Mouse (Mus musculus) ES-E14 (cell line): ENCODE data around the gene Vmn2r93. TPM values are rescaled to one million over a fixed set of nuclear protein-coding genes. Genes with fewer than 3 reads are reported as not detected.

Experiments
- DNase-seq: peaks from one replicate; pipeline ENCODE4 v3.0.0-alpha.2; 2013; ENCODE audit warnings: low read depth, low spot score
- H3K27ac ChIP-seq: 2 replicates; pipeline ENCODE4 v1.5.1; 2012; ENCODE audit warnings: low read depth, mild to moderate bottlenecking, low read length, moderate library complexity, mixed read lengths; ENCODE audit not compliant: poor library complexity, insufficient read depth, severe bottlenecking
- H3K36me3 ChIP-seq: 2 replicates; pipeline ENCODE4 v1.6.1; 2012; ENCODE audit warnings: mild to moderate bottlenecking, low read length, moderate library complexity, mixed read lengths; ENCODE audit not compliant: control insufficient read depth, poor library complexity, insufficient read depth, severe bottlenecking
- H3K4me1 ChIP-seq, 2 experiments: fragments of 150-350 bp in 1 of 2; sonication (generic) in 1 of 2; 2 replicates each; pipeline ENCODE4 v1.6.1; 2012; ENCODE audit warnings: low read length in 2 of 2, mild to moderate bottlenecking in 1 of 2, mixed read lengths in 1 of 2; ENCODE audit not compliant: control insufficient read depth in 2 of 2, insufficient read depth in 2 of 2, poor library complexity in 1 of 2
- H3K4me3 ChIP-seq, 2 experiments: fragments of 150-350 bp in 1 of 2; sonication (generic) in 1 of 2; 2 replicates each; pipeline ENCODE4 v1.5.1; 2012; ENCODE audit warnings: low read length in 2 of 2, low read depth in 1 of 2, mild to moderate bottlenecking in 1 of 2, mixed read lengths in 1 of 2; ENCODE audit not compliant: insufficient read depth in 1 of 2, poor library complexity in 1 of 2, severe bottlenecking in 1 of 2
- H3K9ac ChIP-seq: 2 replicates; pipeline ENCODE4 v1.6.1; 2012; ENCODE audit warnings: low read depth, mild to moderate bottlenecking, low read length, mixed read lengths; ENCODE audit not compliant: poor library complexity, insufficient read depth, severe bottlenecking
- H3K9me3 ChIP-seq: fragments of 150-350 bp; sonication (generic); 2 replicates; pipeline ENCODE4 v1.6.1; 2012; ENCODE audit warnings: low read depth, mild to moderate bottlenecking, low read length; ENCODE audit not compliant: control insufficient read depth, insufficient read depth
- CHD2 ChIP-seq: IDR thresholded peaks from 2 replicates; pipeline ENCODE4 v1.6.1; 2014; ENCODE audit warnings: mild to moderate bottlenecking, low read depth, low read length, inconsistent platforms
- HCFC1 ChIP-seq: IDR thresholded peaks from 2 replicates; pipeline ENCODE4 v1.6.1; 2012; ENCODE audit warnings: low read length, inconsistent platforms, borderline replicate concordance; ENCODE audit not compliant: insufficient read depth
- MAFK ChIP-seq: IDR thresholded peaks from 2 replicates; pipeline ENCODE4 v1.6.1; 2014; ENCODE audit warnings: mild to moderate bottlenecking, low read depth, low read length, inconsistent platforms; ENCODE audit not compliant: insufficient read depth
- ZC3H11A ChIP-seq: IDR thresholded peaks from 2 replicates; pipeline ENCODE4 v1.6.1; 2012; ENCODE audit warnings: low read depth, mild to moderate bottlenecking, inconsistent platforms, low read length, borderline replicate concordance
- ZNF384 ChIP-seq: IDR thresholded peaks from 2 replicates; pipeline ENCODE4 v1.6.1; 2012; ENCODE audit warnings: low read depth, low read length, inconsistent platforms
- in situ Hi-C, 2 experiments: fragments of 600-800 bp; cut with MboI; formaldehyde crosslinking; loops; one replicate each; pipeline ENCODE4 v1.15.1; 2025; ENCODE audit warnings: low sequenced_read_pairs in 2 of 2, inconsistent platforms in 1 of 2; ENCODE audit not compliant: unreplicated experiment in 2 of 2
- total RNA-seq: library from RNA; depleted of rRNA; stranded (reverse); fragments of 300-350 nt; gene quantifications from 2 replicates; pipeline ENCODE4 v1.2.3, GENCODE M21; 2012; rRNA removed

The Vmn2r93 gene
- not detected in 2 replicates for total RNA-seq

- H3K4me3 ChIP-seq: no peak within 1 kb of the TSS
- H3K4me1 ChIP-seq: no peaks in the 10 kb centered on the region
- DNase-seq: no peak
- no peak within 1 kb of the TSS for H3K9ac ChIP-seq
- no peaks in the 10 kb centered on the region for H3K9me3 ChIP-seq
- in situ Hi-C loops: no loop called here
- no peak within 1 kb of the TSS for H3K27ac ChIP-seq
- TF ChIP-seq ZC3H11A (no peak), CHD2 (no peak), HCFC1 (no peak), MAFK (no peak), ZNF384 (no peak)
- H3K36me3 ChIP-seq: no peaks in the 10 kb centered on the region
Measured at GRCm38 (mm10) chr17:18297799-18298198, at the start of gene Vmn2r93. TSS of gene Vmn2r93 (plus strand) at chr17:18298099.

- Histone ChIP-seq H3K9me3 (no peaks in the 10 kb centered on the region), H3K4me3 (no peak within 1 kb of the TSS), H3K9ac (no peak within 1 kb of the TSS), H3K4me1 (no peaks in the 10 kb centered on the region), H3K36me3 (no peaks in the 10 kb centered on the region), H3K27ac (no peak within 1 kb of the TSS)
- DNase-seq: no peak
- TF ChIP-seq ZC3H11A (no peak), ZNF384 (no peak), HCFC1 (no peak), MAFK (no peak), CHD2 (no peak)
- in situ Hi-C loops: no loop called here
Measured at GRCm38 (mm10) chr17:18277656-18278055, 20.2 kb upstream of the Vmn2r93 start, which contains the start of gene Vmn2r94. TSS of gene Vmn2r94 (minus strand) at chr17:18277756.

GRCm38 (mm10) chr17:18323031-18323430 is 25.1 kb downstream of the Vmn2r93 start:
- in situ Hi-C loops: no loop called here
- H3K9me3 ChIP-seq: no peaks in the 10 kb centered on the region
- H3K27ac ChIP-seq: no peak overlapping the region
- no peaks in the 10 kb centered on the region for H3K4me1 ChIP-seq
- H3K4me3 ChIP-seq: no peak overlapping the region
- no peak for DNase-seq
- H3K9ac ChIP-seq: no peak overlapping the region
- H3K36me3 ChIP-seq: no peaks in the 10 kb centered on the region
- TF ChIP-seq CHD2 (no peak), ZNF384 (no peak), MAFK (no peak), ZC3H11A (no peak), HCFC1 (no peak)

GRCm38 (mm10) chr17:18360007-18360406 is 62.1 kb downstream of the Vmn2r93 start:
- Histone ChIP-seq H3K9ac (no peak overlapping the region), H3K4me1 (no peaks in the 10 kb centered on the region), H3K36me3 (no peaks in the 10 kb centered on the region), H3K4me3 (no peak overlapping the region), H3K27ac (no peak overlapping the region), H3K9me3 (no peaks in the 10 kb centered on the region)
- in situ Hi-C loops: no loop called here
- TF ChIP-seq MAFK: no peak
- TF ChIP-seq ZC3H11A: no peak
- no peak for TF ChIP-seq HCFC1
- no peak for TF ChIP-seq CHD2
- TF ChIP-seq ZNF384: no peak
- DNase-seq: no peak

GRCm38 (mm10) chr17:18360602-18361001 is 62.7 kb downstream of the Vmn2r93 start:
- no peak for DNase-seq
- no peak overlapping the region for H3K27ac ChIP-seq
- H3K4me1 ChIP-seq: no peaks in the 10 kb centered on the region
- no peaks in the 10 kb centered on the region for H3K36me3 ChIP-seq
- no peak overlapping the region for H3K9ac ChIP-seq
- H3K9me3 ChIP-seq: no peaks in the 10 kb centered on the region
- no peak overlapping the region for H3K4me3 ChIP-seq
- TF ChIP-seq CHD2: no peak
- TF ChIP-seq MAFK: no peak
- TF ChIP-seq ZNF384: no peak
- no peak for TF ChIP-seq HCFC1
- TF ChIP-seq ZC3H11A: no peak
- in situ Hi-C loops: no loop called here

Other genes starting within 250 kb of the Vmn2r93 start
- not detected in 2 replicates for gene Vmn2r124, start 248.7 kb upstream of the Vmn2r93 start, total RNA-seq
- not detected in 2 replicates for gene Vmn2r91, start 213.1 kb upstream of the Vmn2r93 start, total RNA-seq
- gene Vmn2r92, start 146.2 kb upstream of the Vmn2r93 start, total RNA-seq: not detected in 2 replicates
- gene Vmn2r94, start 20.3 kb upstream of the Vmn2r93 start, total RNA-seq: under 0.01 and 0.04 TPM in 2 replicates
- not detected in 2 replicates for gene Vmn2r95, start 126.0 kb downstream of the Vmn2r93 start, total RNA-seq